In genomic region chr4:97776388-97777080, GRCm38 (mm10) we compare ENCODE assay signal across 9 mouse cellular contexts. TPM values are rescaled to one million over a fixed set of nuclear protein-coding genes. Genes with fewer than 3 reads are reported as not detected.
DNase-seq lines count a peak whose midpoint lies in the region; ATAC-seq and TF ChIP-seq lines count a peak whose summit lies in the region.
"Had no signal": no experiment of that assay in that cellular context is flagged by ENCODE, and none has a peak within 500 bp of the region (broad histone marks: within the 10 kb centered on the region; RNA-seq: fewer than 3 reads in every experiment).

No protein-coding gene starts in this region.

- WGBS in forebrain, embryonic 12.5 days, result 1% methylated on average over 10 of the region's 10 CpGs
- under 1% methylated on average over 10 of the region's 10 CpGs for WGBS in kidney, embryonic 14.5 days
- 1% methylated on average over 10 of the region's 10 CpGs for WGBS in midbrain, embryonic 16.5 days

- no peak for ATAC-seq in cerebellum, adult (ENCODE audit: insufficient number of reproducible peaks, low FRiP score, low TSS enrichment)
- ATAC-seq in forebrain, embryonic 12.5 days (ENCODE audit: low FRiP score), result no peak
- no peak for ATAC-seq in kidney, embryonic 14.5 days (ENCODE audit: low FRiP score, low TSS enrichment)
- ATAC-seq in midbrain, embryonic 16.5 days, result no peak

- H3K27me3 ChIP-seq in E14TG2a.4 (ENCODE audit: insufficient read depth, low read length), result peaks cover 65% of the 10 kb centered on the region
- no peaks in the 10 kb centered on the region for H3K27me3 ChIP-seq in forebrain, embryonic 12.5 days
- peaks cover 23% of the 10 kb centered on the region for H3K27me3 ChIP-seq in kidney, embryonic 14.5 days (ENCODE audit: control insufficient read depth, insufficient read depth, low read length)
- peaks cover 3% of the 10 kb centered on the region; the same call in 1 of the 2 replicates for H3K27me3 ChIP-seq in midbrain, embryonic 16.5 days (ENCODE audit: control insufficient read depth, insufficient read depth, low read depth, low read length)
- H3K27me3 ChIP-seq: CH12.LX had no signal

- H3K27ac ChIP-seq in forebrain, embryonic 12.5 days, result peak overlapping the region; percentile 94
- H3K27ac ChIP-seq in kidney, embryonic 14.5 days (ENCODE audit: low read depth, low read length), result peak overlapping the region; percentile 69; the same call in 1 of the 2 replicates
- H3K27ac ChIP-seq in midbrain, embryonic 16.5 days (ENCODE audit: low read length), result peak overlapping the region; percentile 86

- TF ChIP-seq CTCF in E14TG2a.4 (conservative IDR thresholded peaks at IDR 0.05; ENCODE audit: low read length), result no peak

- H3K9ac ChIP-seq in forebrain, embryonic 12.5 days, result peak overlapping the region; percentile 99
- H3K9ac ChIP-seq in kidney, embryonic 14.5 days (ENCODE audit: low read depth, low read length), result peak overlapping the region; percentile 95; the same call in 1 of the 2 replicates
- peak overlapping the region; percentile 83; the same call in 1 of the 2 replicates for H3K9ac ChIP-seq in midbrain, embryonic 16.5 days (ENCODE audit: low read depth, low read length)

- no peaks in the 10 kb centered on the region for H3K36me3 ChIP-seq in E14TG2a.4 (ENCODE audit: insufficient read depth, low read length)
- no peaks in the 10 kb centered on the region for H3K36me3 ChIP-seq in forebrain, embryonic 12.5 days (replicated peaks)
- no peaks in the 10 kb centered on the region for H3K36me3 ChIP-seq in kidney, embryonic 14.5 days (ENCODE audit: control insufficient read depth, insufficient read depth, low read length)
- H3K36me3 ChIP-seq in midbrain, embryonic 16.5 days (ENCODE audit: control insufficient read depth, insufficient read depth, low read length), result no peaks in the 10 kb centered on the region

- H3K4me3 ChIP-seq in E14TG2a.4 (replicated peaks; ENCODE audit: low read length), result peak overlapping the region; percentile 72
- peak overlapping the region; percentile 63 for H3K4me3 ChIP-seq in forebrain, embryonic 12.5 days (replicated peaks)
- peak overlapping the region; percentile 81 for H3K4me3 ChIP-seq in kidney, embryonic 14.5 days (ENCODE audit: low read length)
- H3K4me3 ChIP-seq in midbrain, embryonic 16.5 days (ENCODE audit: low read depth, low read length), result peak overlapping the region; percentile 79

- peaks cover 18% of the 10 kb centered on the region for H3K4me1 ChIP-seq in E14TG2a.4 (replicated peaks; ENCODE audit: low read depth, low read length)
- H3K4me1 ChIP-seq in forebrain, embryonic 12.5 days, result peaks cover 35% of the 10 kb centered on the region
- no peaks in the 10 kb centered on the region for H3K4me1 ChIP-seq in kidney, embryonic 14.5 days (ENCODE audit: control insufficient read depth, insufficient read depth, low read length)
- H3K4me1 ChIP-seq in midbrain, embryonic 16.5 days (ENCODE audit: control insufficient read depth, insufficient read depth, low read length), result peaks cover 6% of the 10 kb centered on the region; the same call in 1 of the 2 replicates

- DNase-seq in cerebellum, postnatal 14 days, result peak; percentile 40 to 59
- DNase-seq in frontal cortex, postnatal 25 days (ENCODE audit: low spot score in 2 of 2), result no peak
- no peak for DNase-seq in layer of hippocampus, adult 11-12 months (ENCODE audit: low spot score)

- H3K4me2 ChIP-seq in forebrain, embryonic 12.5 days, result peak overlapping the region; percentile 83
- H3K4me2 ChIP-seq in kidney, embryonic 14.5 days (replicated peaks; ENCODE audit: low read depth, low read length), result peak overlapping the region; percentile 72
- H3K4me2 ChIP-seq in midbrain, embryonic 16.5 days (ENCODE audit: low read length), result peak overlapping the region; percentile 95

- no peaks in the 10 kb centered on the region for H3K9me3 ChIP-seq in E14TG2a.4 (ENCODE audit: low read length)
- H3K9me3 ChIP-seq in forebrain, embryonic 12.5 days, result no peaks in the 10 kb centered on the region
- H3K9me3 ChIP-seq in kidney, embryonic 14.5 days (ENCODE audit: control insufficient read depth, low read length), result no peaks in the 10 kb centered on the region
- H3K9me3 ChIP-seq in midbrain, embryonic 16.5 days (replicated peaks; ENCODE audit: control insufficient read depth, low read length, poor library complexity, severe bottlenecking), result no peaks in the 10 kb centered on the region

RNA-seq across cellular contexts. Expression of gene E130114P18Rik, which starts 1.3 kb away (rescaled TPM):
- 50.8 and 52.3 TPM in 2 replicates for polyA plus RNA-seq in forebrain, embryonic 12.5 days (2016; fragmentation: Nextera tagmentation; extraction: Ambion mirVana)
- 0.35 and 0.71 TPM in 2 replicates for polyA plus RNA-seq in kidney, embryonic 14.5 days (2014; fragmentation: Nextera tagmentation; extraction: Ambion mirVana)
- polyA plus RNA-seq in midbrain, embryonic 16.5 days (2015; fragmentation: Nextera tagmentation; extraction: Ambion mirVana), result 11.6 and 12.1 TPM in 2 replicates

RNA-seq across cellular contexts. Expression of gene Nfia, which starts 4.0 kb away (rescaled TPM):
- 62.1 and 67.2 TPM in 2 replicates for polyA plus RNA-seq in forebrain, embryonic 12.5 days (2016; fragmentation: Nextera tagmentation; extraction: Ambion mirVana)
- polyA plus RNA-seq in kidney, embryonic 14.5 days (2014; fragmentation: Nextera tagmentation; extraction: Ambion mirVana), result 25.9 and 32.1 TPM in 2 replicates
- polyA plus RNA-seq in midbrain, embryonic 16.5 days (2015; fragmentation: Nextera tagmentation; extraction: Ambion mirVana), result 25.8 and 26.6 TPM in 2 replicates

Comparison
In these comparisons a context has a peak if more than half of its experiments do, and no peak if none do; other contexts are left out.
1. DNase-seq: peak in cerebellum, postnatal 14 days (2 of 2); none in frontal cortex, postnatal 25 days (0 of 2) and layer of hippocampus, adult 11-12 months (single experiment).
2. Peak in every context shown above with its lines, with median percentiles within 50 percentile points of each other: H3K4me3 ChIP-seq, H3K27ac ChIP-seq, H3K4me2 ChIP-seq and H3K9ac ChIP-seq.